Mouse (Mus musculus): ENCODE results near the gene Dock1. TPM values are rescaled to one million over a fixed set of nuclear protein-coding genes. Genes with fewer than 3 reads are reported as not detected.

Gene Dock1
- polyA plus RNA-seq, 1 experiment: 16.0 TPM

- no peak for DNase-seq (ENCODE audit: extremely low spot score in 1 of 2, low spot score in 1 of 2)
Observed at GRCm38 (mm10) chr7:135125296-135126065, 455.0 kb downstream of the Dock1 start.

- peak in 1 of 2 experiments; percentile 17 for DNase-seq (ENCODE audit: extremely low spot score in 1 of 2, low spot score in 1 of 2)
Observed at GRCm38 (mm10) chr7:135132461-135132860, 462.0 kb downstream of the Dock1 start.

- DNase-seq (ENCODE audit: extremely low spot score in 1 of 2, low spot score in 1 of 2): no peak
Observed at GRCm38 (mm10) chr7:135134619-135135018, 464.2 kb downstream of the Dock1 start.

GRCm38 (mm10) chr7:135139153-135139612, 468.7 kb downstream of the Dock1 start:
- peak in 1 of 2 experiments; percentile 17 for DNase-seq (ENCODE audit: extremely low spot score in 1 of 2, low spot score in 1 of 2)

GRCm38 (mm10) chr7:135144731-135145130, 474.3 kb downstream of the Dock1 start:
- DNase-seq (ENCODE audit: extremely low spot score in 1 of 2, low spot score in 1 of 2): no peak

GRCm38 (mm10) chr7:135150926-135151325, 480.5 kb downstream of the Dock1 start:
- peak; percentile 28 to 69 for DNase-seq (ENCODE audit: extremely low spot score in 1 of 2, low spot score in 1 of 2)

- no peak for DNase-seq (ENCODE audit: extremely low spot score in 1 of 2, low spot score in 1 of 2)
Observed at GRCm38 (mm10) chr7:135157571-135157970, 487.1 kb downstream of the Dock1 start.

GRCm38 (mm10) chr7:135158381-135158780, 487.9 kb downstream of the Dock1 start:
- no peak for DNase-seq (ENCODE audit: extremely low spot score in 1 of 2, low spot score in 1 of 2)

GRCm38 (mm10) chr7:135159606-135160005, 489.2 kb downstream of the Dock1 start:
- DNase-seq (ENCODE audit: extremely low spot score in 1 of 2, low spot score in 1 of 2): no peak

- peak; percentile 37 to 88 for DNase-seq (ENCODE audit: extremely low spot score in 1 of 2, low spot score in 1 of 2)
Observed at GRCm38 (mm10) chr7:135165155-135165554, 494.7 kb downstream of the Dock1 start.

GRCm38 (mm10) chr7:135169936-135170335, 499.5 kb downstream of the Dock1 start:
- no peak for DNase-seq (ENCODE audit: extremely low spot score in 1 of 2, low spot score in 1 of 2)

- peak in 1 of 2 experiments; percentile 7 for DNase-seq (ENCODE audit: extremely low spot score in 1 of 2, low spot score in 1 of 2)
Observed at GRCm38 (mm10) chr7:135172219-135172618, 501.8 kb downstream of the Dock1 start.

GRCm38 (mm10) chr7:135194190-135194589, 523.7 kb downstream of the Dock1 start:
- DNase-seq (ENCODE audit: extremely low spot score in 1 of 2, low spot score in 1 of 2): no peak

- no peak for DNase-seq (ENCODE audit: extremely low spot score in 1 of 2, low spot score in 1 of 2)
Observed at GRCm38 (mm10) chr7:135195631-135196030, 525.2 kb downstream of the Dock1 start.

GRCm38 (mm10) chr7:135196828-135197227, 526.4 kb downstream of the Dock1 start:
- peak in 1 of 2 experiments; percentile 45 for DNase-seq (ENCODE audit: extremely low spot score in 1 of 2, low spot score in 1 of 2)

- no peak for DNase-seq (ENCODE audit: extremely low spot score in 1 of 2, low spot score in 1 of 2)
Observed at GRCm38 (mm10) chr7:135203920-135204319, 533.5 kb downstream of the Dock1 start.

GRCm38 (mm10) chr7:135205111-135205510, 534.7 kb downstream of the Dock1 start:
- DNase-seq (ENCODE audit: extremely low spot score in 1 of 2, low spot score in 1 of 2): peak; percentile 34 to 76

- DNase-seq (ENCODE audit: extremely low spot score in 1 of 2, low spot score in 1 of 2): no peak
Observed at GRCm38 (mm10) chr7:135208947-135209567, 538.6 kb downstream of the Dock1 start.

GRCm38 (mm10) chr7:135210296-135210695, 539.8 kb downstream of the Dock1 start:
- no peak for DNase-seq (ENCODE audit: extremely low spot score in 1 of 2, low spot score in 1 of 2)

GRCm38 (mm10) chr7:135210831-135211230, 540.4 kb downstream of the Dock1 start:
- DNase-seq (ENCODE audit: extremely low spot score in 1 of 2, low spot score in 1 of 2): no peak

GRCm38 (mm10) chr7:135212505-135212904, 542.1 kb downstream of the Dock1 start:
- DNase-seq (ENCODE audit: extremely low spot score in 1 of 2, low spot score in 1 of 2): no peak

- DNase-seq (ENCODE audit: extremely low spot score in 1 of 2, low spot score in 1 of 2): peak in 1 of 2 experiments; percentile 27
Observed at GRCm38 (mm10) chr7:135221475-135221874, 551.0 kb downstream of the Dock1 start.

Data from frontal cortex, adult 2 months (tissue).